Mouse (Mus musculus) embryo, embryonic 11.5 days (tissue): ENCODE measurements around the gene Megf8.
"Not testable (repeated sequence)": the region's sequence is repeated elsewhere in the genome, so short reads cannot be mapped to it uniquely, and the experiment has no call there.

ENCODE experiments used
- DNase-seq: peaks from one replicate; pipeline ENCODE4 v3.0.0-alpha.2; 2012; ENCODE audit warnings: low read depth, low spot score

Gene Megf8

GRCm38 (mm10) chr7:25296945-25297453 is 20.0 kb upstream of the Megf8 start:
- no peak for DNase-seq

DNA sequence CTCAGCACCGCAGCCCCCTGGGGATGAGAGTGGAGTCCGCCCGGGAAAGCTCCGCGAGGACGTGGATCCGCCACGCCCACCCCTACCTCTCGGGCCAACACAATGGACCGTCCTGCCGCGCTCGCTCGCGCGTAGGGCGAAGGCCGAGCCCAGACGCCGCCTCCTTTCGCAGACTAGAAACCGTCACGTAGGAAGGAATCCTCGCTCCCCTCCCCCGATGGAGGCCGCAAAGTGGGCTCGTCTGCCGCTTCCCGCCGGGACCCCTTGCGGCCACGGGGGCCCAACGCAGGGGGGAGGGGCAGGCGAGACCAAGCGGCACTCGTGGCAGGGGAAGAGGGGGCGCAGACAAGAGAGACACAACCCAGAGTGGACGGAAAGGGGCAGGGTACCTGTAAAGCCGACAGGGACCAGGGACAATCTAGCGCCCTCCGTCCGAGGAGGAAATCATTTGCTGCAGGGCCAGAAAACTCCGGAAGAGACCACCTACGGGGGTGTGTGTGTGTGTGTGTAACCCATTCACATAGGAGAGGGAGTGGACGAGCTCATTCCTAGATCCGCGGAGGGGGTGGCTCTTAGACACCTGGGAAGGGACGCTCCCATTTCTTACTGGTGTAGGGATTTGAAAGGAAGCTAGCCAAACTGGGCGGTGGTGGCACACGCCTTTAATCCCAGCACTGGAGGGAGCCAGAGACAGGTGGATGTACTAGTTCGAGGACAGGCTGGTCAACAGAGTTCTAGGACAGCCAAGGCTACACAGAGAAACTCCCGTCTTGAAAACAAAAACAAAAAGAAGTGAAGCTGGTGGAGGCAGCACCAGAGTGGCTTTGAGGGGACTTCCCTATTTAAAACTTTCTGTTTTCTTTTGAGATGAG is 19.3 kb upstream of the Megf8 start, which contains the start of gene Pafah1b3:
Pafah1b3 (minus strand) TSS at position 533 of the 872 bp plus-strand sequence.
- peak; percentile 87 for DNase-seq

DNA sequence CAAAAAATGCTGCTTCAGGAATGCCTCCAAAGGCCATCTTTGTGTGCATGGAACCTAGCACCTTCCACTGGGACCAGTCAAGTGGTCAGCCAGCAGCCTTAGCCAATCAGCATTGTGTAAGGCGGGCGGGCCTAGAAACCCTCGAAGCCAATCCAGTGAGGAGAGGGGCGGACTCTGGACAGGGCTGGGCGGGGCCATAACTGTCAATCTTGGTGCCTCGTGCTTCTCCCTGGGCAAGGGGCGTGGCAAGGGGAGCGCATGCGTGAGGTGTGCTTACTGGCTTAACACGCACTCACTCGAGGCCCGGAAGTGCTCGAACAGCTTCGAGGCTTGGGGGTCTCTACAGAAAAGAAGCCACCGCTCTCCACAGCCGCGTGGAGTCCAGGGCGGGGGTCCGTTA is 15.9 kb upstream of the Megf8 start, which contains the start of gene Prr19:
Prr19 (plus strand) TSS at position 349 of the 400 bp plus-strand sequence.
- DNase-seq, result no peak

GRCm38 (mm10) chr7:25303003-25303684 is 13.8 kb upstream of the Megf8 start:
- no peak for DNase-seq

- DNase-seq, result no peak
Observed at GRCm38 (mm10) chr7:25303685-25304006, 13.3 kb upstream of the Megf8 start.

DNA sequence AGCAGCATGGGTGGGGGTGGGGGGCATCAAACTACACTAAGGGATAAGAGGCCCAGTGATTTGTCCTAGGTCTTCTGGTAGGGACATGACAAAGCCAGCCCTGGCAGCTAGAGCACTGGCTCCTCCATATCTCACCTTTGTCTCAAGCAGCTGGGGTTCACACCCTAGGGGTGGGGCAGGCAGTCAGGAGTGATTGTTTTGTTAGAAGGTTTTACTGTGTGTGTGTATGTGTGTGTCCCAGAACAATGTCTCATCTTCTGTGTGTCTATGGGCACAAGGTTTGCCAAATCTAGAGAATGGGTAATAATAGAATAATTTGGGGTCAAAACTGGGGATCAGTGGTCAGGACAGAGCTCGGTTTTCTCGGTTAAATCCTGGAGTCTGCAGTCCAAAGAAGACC is 11.5 kb upstream of the Megf8 start:
- DNase-seq, result no peak

GRCm38 (mm10) chr7:25305956-25306613 is 10.9 kb upstream of the Megf8 start, which contains the start of gene Tmem145:
Gene Tmem145 (plus strand): TSS chr7:25306106.
- peak; percentile 75 for DNase-seq

GRCm38 (mm10) chr7:25306614-25306996 is 10.4 kb upstream of the Megf8 start:
- DNase-seq, result no peak

DNA sequence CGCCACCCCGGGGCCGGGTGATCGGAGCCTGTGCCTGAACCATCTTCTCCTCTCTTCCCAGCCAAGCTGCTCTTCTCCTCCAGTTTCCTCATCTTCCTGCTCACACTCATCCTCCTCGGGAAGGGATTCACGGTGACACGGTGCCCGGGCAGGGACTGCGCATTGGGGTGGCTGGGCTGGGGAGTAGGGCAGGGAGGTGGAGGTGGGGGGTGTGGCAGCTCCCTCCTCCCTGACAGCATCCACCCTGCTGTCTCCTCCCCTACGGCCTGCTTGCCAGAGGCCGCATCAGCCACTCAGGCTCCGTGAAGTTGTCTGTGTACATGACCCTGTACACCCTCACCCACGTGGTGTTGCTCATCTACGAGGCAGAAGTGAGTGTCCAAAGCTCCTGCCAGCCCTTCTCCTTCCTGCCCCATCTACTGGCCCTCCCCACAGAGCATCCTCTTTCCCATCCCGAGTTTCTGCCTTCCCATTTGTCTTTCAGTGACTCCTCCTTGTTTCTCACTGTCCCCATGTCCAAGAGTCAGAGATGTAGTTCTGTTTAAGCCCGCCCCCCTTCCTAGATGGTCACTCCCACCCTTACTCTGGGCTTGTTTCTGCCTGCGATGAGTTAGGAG is 8.2 kb upstream of the Megf8 start:
- no peak for DNase-seq

- no peak for DNase-seq
Observed at GRCm38 (mm10) chr7:25309425-25309824, 7.5 kb upstream of the Megf8 start.

- no peak for DNase-seq
Observed at GRCm38 (mm10) chr7:25311193-25311592, 5.8 kb upstream of the Megf8 start.

DNA sequence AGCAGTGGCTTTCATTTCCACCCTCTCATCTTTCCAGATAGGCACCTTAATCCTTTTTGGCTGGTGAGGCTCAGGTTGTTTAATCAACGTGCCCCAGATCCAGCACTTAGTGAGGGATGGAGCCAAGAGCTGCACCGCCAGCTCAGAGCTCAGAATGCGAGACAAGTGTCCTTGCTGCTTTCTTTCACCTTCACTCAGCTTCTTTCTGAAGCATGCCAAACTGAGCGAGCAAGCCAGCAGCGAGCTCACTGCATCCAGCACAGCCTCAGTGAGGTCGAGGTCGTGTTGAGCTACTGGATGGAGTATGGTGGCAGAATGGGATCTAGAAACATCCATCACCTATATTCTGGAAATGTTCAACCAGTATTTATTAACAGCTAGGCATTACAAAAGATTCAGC is 3.6 kb upstream of the Megf8 start:
- no peak for DNase-seq

- no peak for DNase-seq
Observed at GRCm38 (mm10) chr7:25314606-25315305, 2.2 kb upstream of the Megf8 start.

DNA sequence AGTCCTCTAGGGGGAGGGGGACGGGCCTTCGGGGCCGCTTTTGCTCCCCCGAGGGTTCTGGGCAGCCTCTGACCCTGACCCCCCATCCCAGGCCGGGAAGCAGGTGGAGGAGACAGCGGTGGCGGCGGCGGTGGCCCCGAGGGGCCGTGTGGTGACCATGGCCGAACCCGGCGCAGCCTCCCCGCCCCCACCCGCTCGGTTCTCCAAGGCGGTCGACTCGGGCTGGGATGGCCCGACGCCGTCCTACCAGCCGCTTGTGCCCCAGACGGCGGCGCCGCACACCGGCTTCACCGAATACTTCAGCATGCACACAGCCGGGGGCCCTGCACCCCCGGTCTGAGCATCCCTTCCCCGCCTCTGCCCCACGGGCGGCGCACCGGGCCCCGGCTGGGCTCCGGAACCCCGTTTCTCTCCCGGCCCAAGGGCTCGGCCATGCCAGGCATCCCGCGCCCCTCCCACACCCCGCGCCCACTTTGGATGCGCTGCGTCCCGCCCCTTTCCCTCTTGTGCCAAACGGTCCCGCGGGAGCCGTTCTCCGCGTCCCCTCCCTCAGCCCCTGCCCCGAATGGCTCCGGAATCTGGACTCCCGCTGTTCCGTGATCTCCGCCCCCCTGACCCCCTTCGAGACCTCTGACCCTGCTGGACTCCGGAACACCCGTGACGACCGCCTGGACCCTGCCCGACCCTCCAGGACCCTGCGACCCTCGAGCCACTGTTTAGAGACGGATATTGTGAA is 1.5 kb upstream of the Megf8 start:
- DNase-seq, result no peak

- DNase-seq, result no peak
Observed at GRCm38 (mm10) chr7:25317446-25317999, 559 bp downstream of the Megf8 start.

DNA sequence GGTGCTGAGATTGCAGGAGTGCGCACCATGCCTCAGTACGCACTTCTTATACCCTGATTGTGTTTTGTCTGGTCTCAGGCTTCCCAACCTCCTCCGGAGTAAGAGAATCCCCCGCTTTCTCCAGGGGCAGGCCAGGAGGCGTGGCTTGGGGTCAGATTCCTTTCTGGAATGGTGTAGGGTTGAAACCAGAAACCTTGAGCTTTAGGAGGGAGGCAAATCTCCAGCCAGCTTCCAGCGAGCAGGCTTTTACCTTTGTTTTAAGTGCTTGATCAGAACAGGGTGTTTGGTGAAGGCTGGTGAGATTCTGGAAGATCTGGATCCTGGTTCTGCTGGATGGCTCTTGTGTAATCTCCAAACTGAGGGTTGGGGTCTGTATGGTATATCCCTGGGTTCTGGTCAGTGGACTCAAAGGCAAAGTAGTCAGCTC is 5.1 kb downstream of the Megf8 start:
- DNase-seq, result peak; percentile 75

DNA sequence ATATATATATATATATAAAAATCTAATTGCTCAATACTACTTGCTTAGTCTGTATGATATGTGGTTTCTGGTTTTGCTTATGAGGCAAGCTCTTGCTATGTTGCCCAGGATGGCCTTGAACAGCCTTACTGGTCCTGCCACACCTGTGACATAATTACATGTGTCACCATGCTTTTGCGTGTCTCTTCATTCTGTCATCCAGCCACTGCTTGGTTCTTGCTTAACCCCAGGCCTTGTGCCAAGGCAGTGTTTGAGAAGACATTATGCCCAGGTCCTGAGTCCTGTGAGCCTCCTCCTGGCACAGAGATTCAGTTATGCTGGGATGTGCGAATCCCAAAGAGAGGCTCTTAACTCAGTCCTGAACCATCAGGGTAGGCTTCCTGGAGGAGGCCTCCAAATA is 6.3 kb downstream of the Megf8 start:
- DNase-seq, result no peak

GRCm38 (mm10) chr7:25325431-25325830 is 8.5 kb downstream of the Megf8 start:
- DNase-seq, result not testable (repeated sequence)

DNA sequence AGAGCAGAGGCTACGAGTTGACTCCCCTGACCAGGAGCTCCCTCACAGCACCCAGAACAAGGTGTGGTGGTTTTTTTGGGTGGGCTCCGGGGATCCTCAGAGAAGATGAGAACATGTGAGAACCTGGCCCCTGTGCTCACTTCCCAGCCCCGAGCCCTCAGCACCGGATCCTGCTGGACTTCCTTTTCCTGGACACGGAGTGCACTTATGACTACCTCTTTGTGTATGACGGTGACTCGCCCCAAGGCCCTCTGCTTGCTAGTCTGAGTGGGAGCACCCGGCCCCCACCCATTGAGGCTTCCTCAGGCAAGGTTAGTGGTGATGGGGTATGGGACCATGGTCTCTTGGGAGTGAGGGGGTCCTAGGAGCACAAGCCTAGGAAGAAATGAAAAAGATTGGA is 9.3 kb downstream of the Megf8 start:
- no peak for DNase-seq
